Mouse (Mus musculus): Measurements from ENCODE around the gene Calr3.

DNA sequence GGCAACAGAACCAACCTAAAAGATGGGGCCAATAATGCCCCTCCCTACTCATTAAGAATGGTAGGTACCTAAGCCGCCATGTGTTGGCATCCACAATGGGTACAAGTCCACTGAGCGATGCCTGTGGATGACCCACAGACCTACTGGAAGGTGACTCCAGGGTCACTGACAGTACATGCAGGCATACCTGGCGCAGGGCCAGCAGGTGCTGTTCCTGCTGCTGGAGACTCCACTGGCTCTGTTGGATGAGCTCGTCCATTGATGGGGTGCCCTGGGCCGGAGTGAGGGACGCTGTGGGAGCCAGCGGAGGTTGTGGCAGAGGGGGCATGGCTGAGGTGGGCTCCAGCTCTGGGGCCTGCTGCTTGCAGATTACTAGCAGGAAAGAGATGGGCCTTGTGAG is 27.0 kb upstream of the Calr3 start:
- TF ChIP-seq CTCF (IDR thresholded peaks at IDR 0.05; ENCODE audit: low read depth) (no peak), EP300 (IDR thresholded peaks at IDR 0.05; ENCODE audit: low read depth) (no peak)
